Mouse (Mus musculus) midbrain, embryonic 13.5 days (tissue): ENCODE data around the gene Alppl2. TPM values are rescaled to one million over a fixed set of nuclear protein-coding genes. Genes with fewer than 3 reads are reported as not detected.

Source experiments
- ATAC-seq: fragments of 200-750 bp; cut with Nextera tagmentation; 2 replicates; pipeline ENCODE4 v1.8.0; 2017; ENCODE audit warnings: mild to moderate bottlenecking, moderate TSS enrichment, moderate library complexity
- H3K27ac ChIP-seq: fragments of 300-500 bp; sonication (generic); 2 replicates; pipeline ENCODE4 v1.5.1; 2015; ENCODE audit warnings: inconsistent platforms, mild to moderate bottlenecking, moderate library complexity
- H3K27me3 ChIP-seq: fragments of 300-500 bp; sonication (generic); 2 replicates; pipeline ENCODE4 v1.6.1; 2015; ENCODE audit warnings: mild to moderate bottlenecking, inconsistent platforms
- H3K36me3 ChIP-seq: fragments of 300-500 bp; sonication (generic); 2 replicates; pipeline ENCODE4 v1.6.1; 2015; ENCODE audit warnings: mild to moderate bottlenecking, inconsistent platforms
- H3K4me1 ChIP-seq: fragments of 300-500 bp; sonication (generic); replicated peaks from 2 replicates; pipeline ENCODE4 v1.6.1; 2015; ENCODE audit warnings: inconsistent platforms
- H3K4me2 ChIP-seq: fragments of 300-500 bp; sonication (generic); replicated peaks from 2 replicates; pipeline ENCODE4 v1.6.1; 2015; ENCODE audit warnings: moderate library complexity, mild to moderate bottlenecking, inconsistent platforms
- H3K4me3 ChIP-seq: fragments of 300-500 bp; sonication (generic); replicated peaks from 2 replicates; pipeline ENCODE4 v1.5.1; 2015; ENCODE audit warnings: mild to moderate bottlenecking, inconsistent platforms
- H3K9ac ChIP-seq: fragments of 300-500 bp; sonication (generic); replicated peaks from 2 replicates; pipeline ENCODE4 v1.6.1; 2015; ENCODE audit warnings: mild to moderate bottlenecking, inconsistent platforms
- H3K9me3 ChIP-seq: fragments of 300-500 bp; sonication (generic); 2 replicates; pipeline ENCODE4 v1.6.1; 2016; ENCODE audit warnings: mild to moderate bottlenecking, inconsistent platforms
- WGBS: fragments of 180-500 bp; shearing (Covaris S2); methylation state at CpG from one replicate; pipeline ENCODE4 v1.1.7; 2015; 5-methylcytosine and 5-hydroxymethylcytosine counted together
- polyA plus RNA-seq: library from polyadenylated mRNA; unstranded; fragments of >200 nt; fragmentation: Nextera tagmentation; extraction: Ambion mirVana; gene quantifications from 2 replicates; pipeline ENCODE4 v1.2.1, GENCODE M21; 2015

The Alppl2 gene
- polyA plus RNA-seq, 1 experiment from 2014 or later = not detected

GRCm38 (mm10) chr1:87041814-87042438 is 47.8 kb downstream of the Alppl2 start:
- H3K4me2 ChIP-seq = no peak overlapping the region
- H3K27me3 ChIP-seq = no peaks in the 10 kb centered on the region
- no peaks in the 10 kb centered on the region for H3K9me3 ChIP-seq
- peaks cover 13% of the 10 kb centered on the region for H3K36me3 ChIP-seq
- no peak overlapping the region for H3K4me3 ChIP-seq
- peak; percentile 82 for ATAC-seq
- H3K4me1 ChIP-seq = no peaks in the 10 kb centered on the region
- WGBS = 0% methylated on average over 1 of the region's 1 CpGs
- H3K27ac ChIP-seq = no peak overlapping the region
- no peak overlapping the region for H3K9ac ChIP-seq

GRCm38 (mm10) chr1:87041119-87041518 is 48.6 kb downstream of the Alppl2 start:
- Histone ChIP-seq H3K4me3 (no peak overlapping the region), H3K4me1 (peaks cover 5% of the 10 kb centered on the region), H3K36me3 (peaks cover 11% of the 10 kb centered on the region), H3K4me2 (no peak overlapping the region), H3K27ac (no peak overlapping the region), H3K27me3 (no peaks in the 10 kb centered on the region), H3K9ac (no peak overlapping the region), H3K9me3 (no peaks in the 10 kb centered on the region)
- ATAC-seq = peak; percentile 28; the same call in 1 of the 2 replicates
- 29% methylated on average over 3 of the region's 3 CpGs for WGBS

GRCm38 (mm10) chr1:87038477-87039070 is 51.2 kb downstream of the Alppl2 start:
- Histone ChIP-seq H3K27ac (no peak overlapping the region), H3K4me1 (peaks cover 18% of the 10 kb centered on the region), H3K9ac (no peak overlapping the region), H3K9me3 (no peaks in the 10 kb centered on the region), H3K36me3 (no peaks in the 10 kb centered on the region), H3K4me3 (no peak overlapping the region), H3K27me3 (no peaks in the 10 kb centered on the region), H3K4me2 (no peak overlapping the region)
- ATAC-seq = no peak
- 85% methylated on average over 2 of the region's 2 CpGs for WGBS

Other genes with a start within 250 kb of the Alppl2 start
- 0.08 TPM in 1 of 2 replicates, not detected in the other for gene Alpi, start 11.7 kb upstream of the Alppl2 start, polyA plus RNA-seq
- not detected in 2 replicates for gene Akp3, start 35.0 kb upstream of the Alppl2 start, polyA plus RNA-seq
- gene Ecel1, start 66.6 kb upstream of the Alppl2 start, polyA plus RNA-seq = 12.8 and 15.0 TPM in 2 replicates
- 0.12 TPM in 1 of 2 replicates, not detected in the other for gene Prss56, start 93.4 kb upstream of the Alppl2 start, polyA plus RNA-seq
- gene Chrnd, start 100.7 kb upstream of the Alppl2 start, polyA plus RNA-seq = not detected in 2 replicates
- not detected in 2 replicates for gene Chrng, start 114.7 kb upstream of the Alppl2 start, polyA plus RNA-seq
- 110 TPM in 2 replicates for gene Eif4e2, start 124.0 kb upstream of the Alppl2 start, polyA plus RNA-seq
- gene Efhd1, start 174.4 kb upstream of the Alppl2 start, polyA plus RNA-seq = 0.51 and 1.0 TPM in 2 replicates
- 70.6 and 74.5 TPM in 2 replicates for gene Gigyf2, start 237.1 kb upstream of the Alppl2 start, polyA plus RNA-seq